Mouse (Mus musculus) neural tube, embryonic 12.5 days (tissue): ENCODE results near the gene Qprt. TPM values are rescaled to one million over a fixed set of nuclear protein-coding genes. Genes with fewer than 3 reads are reported as not detected.

Experiments
- ATAC-seq: fragments of 200-750 bp; cut with Nextera tagmentation; 2 replicates; pipeline ENCODE4 v1.8.0; 2017; ENCODE audit warnings: low read depth, mild to moderate bottlenecking, moderate TSS enrichment, moderate library complexity; ENCODE audit not compliant: low FRiP score
- H3K27ac ChIP-seq: fragments of 300-500 bp; sonication (generic); 2 replicates; pipeline ENCODE4 v1.5.1; 2016
- H3K27me3 ChIP-seq: fragments of 300-500 bp; sonication (generic); replicated peaks from 2 replicates; pipeline ENCODE4 v1.6.1; 2016; ENCODE audit warnings: mild to moderate bottlenecking
- H3K36me3 ChIP-seq: fragments of 300-500 bp; sonication (generic); 2 replicates; pipeline ENCODE4 v1.6.1; 2016; ENCODE audit warnings: mild to moderate bottlenecking
- H3K4me1 ChIP-seq: fragments of 300-500 bp; sonication (generic); 2 replicates; pipeline ENCODE4 v1.6.1; 2016
- H3K4me2 ChIP-seq: fragments of 300-500 bp; sonication (generic); replicated peaks from 2 replicates; pipeline ENCODE4 v1.6.1; 2016; ENCODE audit warnings: mild to moderate bottlenecking
- H3K4me3 ChIP-seq: fragments of 300-500 bp; sonication (generic); 2 replicates; pipeline ENCODE4 v1.5.1; 2016
- H3K9ac ChIP-seq: fragments of 300-500 bp; sonication (generic); 2 replicates; pipeline ENCODE4 v1.6.1; 2016; ENCODE audit warnings: mild to moderate bottlenecking
- H3K9me3 ChIP-seq: fragments of 300-500 bp; sonication (generic); 2 replicates; pipeline ENCODE4 v1.6.1; 2016; ENCODE audit warnings: mild to moderate bottlenecking
- WGBS: fragments of 180-500 bp; shearing (Covaris S2); methylation state at CpG from one replicate; pipeline ENCODE4 v1.1.7; 2016; 5-methylcytosine and 5-hydroxymethylcytosine counted together
- polyA plus RNA-seq: library from polyadenylated mRNA; unstranded; fragments of >200 nt; fragmentation: Nextera tagmentation; extraction: Ambion mirVana; gene quantifications from 2 replicates; pipeline ENCODE4 v1.2.1, GENCODE M21; 2016

Qprt gene
- polyA plus RNA-seq, 1 experiment from 2014 or later = 1.2 TPM

DNA sequence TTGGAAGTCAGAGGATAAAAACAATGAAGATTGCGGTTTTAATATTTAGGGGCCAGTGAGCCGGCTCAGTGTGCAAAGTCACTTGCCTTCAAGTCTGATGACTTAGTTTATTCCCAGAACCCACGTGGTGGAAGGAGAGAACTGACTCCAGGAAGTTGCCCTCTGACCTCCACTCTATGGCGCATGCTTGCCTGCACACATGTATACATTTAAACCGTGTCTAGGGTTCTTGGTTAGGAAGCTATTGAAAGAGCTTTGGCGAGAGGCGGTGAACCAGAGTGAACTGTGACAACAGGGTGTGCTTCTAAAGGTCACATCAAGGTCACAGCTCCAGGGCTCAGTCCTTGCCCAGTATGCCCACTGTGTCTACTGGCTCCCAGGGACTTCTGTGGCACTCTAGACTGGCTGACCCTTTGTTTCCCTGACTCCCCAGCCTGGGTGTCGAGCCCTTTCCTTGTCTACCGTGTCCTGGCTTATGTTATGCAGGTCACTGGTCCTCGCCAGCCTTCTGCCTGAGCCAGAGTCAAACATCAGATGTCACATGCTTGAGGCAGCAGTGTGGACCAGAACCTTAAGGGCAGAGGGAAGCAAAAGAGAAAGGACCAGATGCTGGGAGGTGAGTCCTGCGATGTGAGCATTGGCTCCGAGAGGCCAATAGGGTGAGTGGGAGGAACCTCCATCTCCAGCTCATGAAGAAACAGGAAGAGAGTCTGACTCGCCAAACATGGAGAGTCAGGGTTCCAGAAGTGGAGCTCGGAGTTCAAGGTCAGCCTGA, 3.2 kb downstream of the Qprt start:
- Histone ChIP-seq H3K4me2 (no peak overlapping the region), H3K27me3 (peaks cover 20% of the 10 kb centered on the region), H3K36me3 (no peaks in the 10 kb centered on the region), H3K27ac (no peak overlapping the region), H3K9ac (no peak overlapping the region), H3K4me3 (no peak overlapping the region), H3K4me1 (peaks cover 8% of the 10 kb centered on the region), H3K9me3 (no peaks in the 10 kb centered on the region; the same call in 1 of the 2 replicates)
- 47% methylated on average over 14 of the region's 14 CpGs for WGBS
- ATAC-seq = no peak

DNA sequence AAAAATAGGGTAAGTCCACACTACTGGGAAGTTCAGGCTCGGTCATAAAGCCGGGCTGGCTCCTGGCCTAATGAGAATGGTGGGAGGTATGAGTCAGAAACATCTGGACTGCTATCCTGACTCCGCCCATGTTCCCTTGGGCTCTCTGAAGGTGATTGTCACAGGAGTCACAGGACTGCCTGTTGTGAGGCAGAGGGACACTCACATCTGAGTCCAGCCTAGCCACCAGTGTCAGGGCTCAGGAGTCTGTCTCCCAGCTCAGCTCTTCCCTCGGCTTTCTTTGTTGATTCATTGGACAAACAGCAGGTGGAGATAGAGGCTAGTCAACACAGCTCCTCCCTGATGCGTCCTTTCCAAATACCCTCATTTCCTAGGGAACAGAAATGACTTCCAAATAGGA, 4.1 kb downstream of the Qprt start:
- ATAC-seq = no peak
- Histone ChIP-seq H3K9ac (no peak overlapping the region), H3K4me2 (no peak overlapping the region), H3K4me3 (no peak overlapping the region), H3K27me3 (peaks cover 20% of the 10 kb centered on the region), H3K9me3 (no peaks in the 10 kb centered on the region), H3K36me3 (no peaks in the 10 kb centered on the region), H3K4me1 (peaks cover 8% of the 10 kb centered on the region), H3K27ac (no peak overlapping the region)
- WGBS = 44% methylated on average over 5 of the region's 5 CpGs

DNA sequence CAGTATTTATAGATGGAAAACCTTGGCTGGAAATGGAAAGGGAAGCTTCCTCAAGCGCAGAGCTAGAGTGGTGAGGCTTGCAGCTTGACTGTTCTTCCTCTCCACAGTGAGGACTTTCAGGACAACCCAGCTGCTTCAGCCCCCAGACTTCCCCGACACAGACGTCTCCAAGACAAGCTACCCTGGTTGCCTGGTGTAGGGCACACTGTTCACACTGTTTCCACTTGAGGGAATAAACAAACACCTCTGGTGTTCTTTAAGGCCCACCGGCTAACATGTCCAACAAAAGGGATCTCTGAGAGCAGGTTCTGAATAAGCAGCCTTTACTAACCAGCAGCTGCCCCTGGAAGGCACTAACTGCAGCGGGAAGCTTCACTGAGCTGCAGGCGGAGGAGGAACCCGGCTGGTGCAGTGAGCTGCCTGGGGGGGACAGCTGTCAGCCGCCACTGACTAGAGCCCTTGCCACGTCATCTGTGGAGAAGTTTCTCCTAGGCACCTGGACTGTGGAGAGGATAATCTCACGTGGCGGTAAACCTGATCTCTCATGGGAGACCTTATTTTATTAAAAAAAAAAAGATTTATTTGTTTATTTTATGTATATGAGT, 5.6 kb downstream of the Qprt start:
- Histone ChIP-seq H3K4me1 (peaks cover 5% of the 10 kb centered on the region), H3K4me2 (no peak overlapping the region), H3K27me3 (peaks cover 11% of the 10 kb centered on the region), H3K36me3 (no peaks in the 10 kb centered on the region), H3K4me3 (no peak overlapping the region), H3K9me3 (no peaks in the 10 kb centered on the region), H3K9ac (no peak overlapping the region), H3K27ac (no peak overlapping the region)
- 61% methylated on average over 11 of the region's 11 CpGs for WGBS
- no peak for ATAC-seq

DNA sequence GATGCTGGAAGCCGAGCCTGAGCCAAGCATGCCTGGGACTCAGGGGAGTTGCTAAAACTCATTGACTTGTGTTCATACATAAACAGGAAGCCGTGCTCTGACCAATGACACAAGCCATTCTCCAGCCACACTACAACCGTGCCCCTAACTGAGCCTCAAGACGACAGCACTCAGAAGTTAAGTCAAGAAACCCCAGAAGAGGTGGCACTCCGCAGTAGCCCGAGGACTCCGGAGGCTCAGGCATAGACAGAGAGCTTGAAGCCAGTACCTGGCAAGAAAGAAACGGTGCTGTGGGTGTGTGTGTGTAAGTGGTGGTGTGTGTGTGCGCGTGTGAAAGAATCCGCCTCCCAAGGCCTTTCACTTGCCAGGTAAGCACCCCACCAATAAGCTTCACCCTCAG, 7.1 kb downstream of the Qprt start:
- H3K27ac ChIP-seq = no peak overlapping the region
- WGBS = 92% methylated on average over 11 of the region's 11 CpGs
- no peaks in the 10 kb centered on the region; the same call in 1 of the 2 replicates for H3K27me3 ChIP-seq

DNA sequence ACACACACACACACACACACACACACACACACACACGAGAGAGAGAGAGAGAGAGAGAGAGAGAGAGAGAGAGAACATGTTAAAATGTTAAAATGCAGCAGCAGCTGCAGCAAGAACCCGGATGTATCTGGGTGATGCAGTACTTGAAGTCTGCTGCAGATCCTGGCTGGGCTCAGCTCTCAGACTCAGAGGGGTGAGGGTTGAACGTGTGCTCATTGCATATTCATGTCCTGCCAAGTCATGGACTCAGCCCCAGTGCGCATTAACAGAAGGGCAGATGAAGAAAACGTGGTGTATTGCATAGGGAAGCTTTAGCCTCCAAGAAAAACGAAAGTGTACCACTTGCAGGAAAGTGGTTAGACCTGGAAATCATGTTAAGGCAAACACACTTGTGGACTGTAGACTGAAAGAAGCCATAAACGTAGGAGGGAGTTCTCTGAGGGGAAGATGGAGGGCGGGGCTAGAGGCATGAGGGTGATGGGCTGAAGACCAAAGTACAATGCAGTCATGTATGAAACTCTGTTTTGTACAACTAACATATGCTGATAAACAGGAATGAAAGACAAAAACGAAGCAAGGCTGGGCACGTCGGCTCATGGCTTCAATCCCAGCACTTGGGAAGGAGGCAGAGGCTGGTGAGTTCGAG, 8.3 kb downstream of the Qprt start:
- no peak overlapping the region for H3K9ac ChIP-seq
- 58% methylated on average over 12 of the region's 12 CpGs for WGBS
- no peaks in the 10 kb centered on the region for H3K36me3 ChIP-seq
- H3K27me3 ChIP-seq = no peaks in the 10 kb centered on the region; the same call in 1 of the 2 replicates
- H3K9me3 ChIP-seq = no peaks in the 10 kb centered on the region
- no peaks in the 10 kb centered on the region; the same call in 1 of the 2 replicates for H3K4me1 ChIP-seq
- H3K4me3 ChIP-seq = no peak overlapping the region
- H3K4me2 ChIP-seq = no peak overlapping the region
- no peak for ATAC-seq
- H3K27ac ChIP-seq = no peak overlapping the region

More for the DNA sequence above, 7.1 kb downstream of the Qprt start:
- ATAC-seq = no peak
- H3K9me3 ChIP-seq = no peaks in the 10 kb centered on the region
- H3K36me3 ChIP-seq = no peaks in the 10 kb centered on the region
- no peak overlapping the region for H3K9ac ChIP-seq
- H3K4me2 ChIP-seq = no peak overlapping the region
- H3K4me3 ChIP-seq = no peak overlapping the region
- no peaks in the 10 kb centered on the region; the same call in none of the 2 replicates for H3K4me1 ChIP-seq

DNA sequence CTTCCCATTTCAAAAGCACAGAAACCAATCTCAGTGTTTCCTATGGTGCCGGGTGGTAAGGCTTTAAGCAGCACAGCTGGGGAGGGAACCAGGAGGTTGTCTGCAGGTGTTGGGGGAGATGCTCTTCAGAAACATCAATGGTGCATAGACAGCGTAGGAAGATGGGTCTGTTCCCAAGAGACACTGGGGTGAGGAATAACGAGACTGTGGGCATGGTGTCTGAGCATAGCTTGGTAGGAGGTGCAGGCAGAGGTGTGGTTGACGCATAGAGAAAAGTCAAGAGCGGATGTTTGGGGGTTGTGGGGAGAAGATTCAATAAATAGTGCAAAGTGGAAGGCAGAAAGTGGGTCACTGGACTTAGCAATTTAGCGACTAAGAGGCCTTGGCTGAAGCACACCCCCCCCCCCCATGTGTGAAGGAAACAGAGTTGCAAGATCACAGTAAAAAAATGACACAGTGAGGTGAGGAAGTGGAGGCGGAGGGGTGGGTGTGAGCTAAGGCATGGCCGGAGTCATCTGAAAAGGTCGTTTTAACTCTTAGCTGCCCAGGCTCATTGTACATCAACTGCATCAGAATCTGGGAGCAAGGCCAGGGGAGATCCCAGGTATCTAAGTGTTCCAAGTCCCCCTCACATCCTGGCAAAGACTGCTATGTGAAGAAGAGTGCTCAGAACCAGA, 9.0 kb downstream of the Qprt start:
- no peak for ATAC-seq
- Histone ChIP-seq H3K9me3 (no peaks in the 10 kb centered on the region), H3K27ac (no peak overlapping the region), H3K36me3 (no peaks in the 10 kb centered on the region), H3K4me1 (no peaks in the 10 kb centered on the region), H3K9ac (no peak overlapping the region), H3K4me2 (no peak overlapping the region), H3K27me3 (no peaks in the 10 kb centered on the region; the same call in 1 of the 2 replicates), H3K4me3 (no peak overlapping the region)
- 57% methylated on average over 9 of the region's 9 CpGs for WGBS

DNA sequence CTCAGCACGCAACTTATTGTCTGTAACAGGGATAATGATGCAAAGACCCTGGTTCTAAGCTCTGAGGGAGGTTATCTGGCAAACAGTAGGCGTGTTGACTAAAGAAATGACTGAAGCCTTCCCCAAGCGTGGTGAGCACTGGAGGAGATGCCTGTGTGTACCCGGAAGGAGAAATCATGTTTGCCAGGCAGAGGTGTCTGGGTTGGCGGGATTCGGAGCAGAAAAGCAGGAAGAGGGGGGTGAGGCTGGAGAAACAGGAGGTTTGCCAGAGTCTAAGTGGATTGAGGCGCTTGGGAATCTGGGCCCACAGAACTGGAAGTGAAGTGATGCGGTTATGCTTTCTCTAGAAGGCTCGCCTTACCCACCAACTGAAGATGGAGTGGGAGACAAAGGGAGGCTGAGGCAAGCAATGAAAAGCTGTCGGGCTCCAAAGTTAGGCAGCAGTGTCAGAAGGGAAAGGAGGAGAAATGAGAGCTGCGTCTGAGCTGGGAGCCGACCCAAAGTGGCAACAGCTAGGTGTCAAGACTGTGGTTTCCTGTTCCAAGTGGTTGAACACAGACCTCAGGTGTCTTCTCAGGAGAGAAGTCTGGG, 9.7 kb downstream of the Qprt start:
- Histone ChIP-seq H3K27ac (no peak overlapping the region), H3K27me3 (no peaks in the 10 kb centered on the region; the same call in 1 of the 2 replicates), H3K9me3 (no peaks in the 10 kb centered on the region), H3K9ac (no peak overlapping the region), H3K36me3 (no peaks in the 10 kb centered on the region), H3K4me2 (no peak overlapping the region), H3K4me3 (no peak overlapping the region), H3K4me1 (no peaks in the 10 kb centered on the region)
- no peak for ATAC-seq
- 81% methylated on average over 12 of the region's 12 CpGs for WGBS

DNA sequence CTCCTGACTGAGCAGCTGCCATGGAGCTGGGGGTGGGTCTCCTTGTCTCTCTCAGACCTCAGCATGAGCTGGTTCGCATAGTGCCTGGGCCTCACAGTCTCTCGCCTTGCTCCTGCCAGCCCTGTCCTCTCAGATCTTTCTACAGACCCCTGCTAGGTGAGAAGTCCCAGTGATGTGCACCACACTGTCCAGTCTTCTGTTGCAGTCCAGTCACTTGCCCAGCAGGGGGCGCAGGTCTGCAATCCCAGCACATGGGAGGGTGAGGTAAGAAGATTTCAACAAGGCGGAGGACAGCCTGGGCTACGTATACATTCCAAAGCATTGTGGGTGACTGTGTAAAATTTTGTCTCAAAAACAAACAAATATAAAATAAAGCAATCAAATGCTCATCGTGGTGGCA, 10.6 kb downstream of the Qprt start:
- no peak for ATAC-seq
- H3K9ac ChIP-seq = no peak overlapping the region
- H3K4me1 ChIP-seq = no peaks in the 10 kb centered on the region
- no peak overlapping the region for H3K4me3 ChIP-seq
- H3K27ac ChIP-seq = no peak overlapping the region
- H3K27me3 ChIP-seq = no peaks in the 10 kb centered on the region; the same call in 1 of the 2 replicates
- H3K4me2 ChIP-seq = no peak overlapping the region
- WGBS = 46% methylated on average over 6 of the region's 6 CpGs
- H3K9me3 ChIP-seq = no peaks in the 10 kb centered on the region
- no peaks in the 10 kb centered on the region for H3K36me3 ChIP-seq

DNA sequence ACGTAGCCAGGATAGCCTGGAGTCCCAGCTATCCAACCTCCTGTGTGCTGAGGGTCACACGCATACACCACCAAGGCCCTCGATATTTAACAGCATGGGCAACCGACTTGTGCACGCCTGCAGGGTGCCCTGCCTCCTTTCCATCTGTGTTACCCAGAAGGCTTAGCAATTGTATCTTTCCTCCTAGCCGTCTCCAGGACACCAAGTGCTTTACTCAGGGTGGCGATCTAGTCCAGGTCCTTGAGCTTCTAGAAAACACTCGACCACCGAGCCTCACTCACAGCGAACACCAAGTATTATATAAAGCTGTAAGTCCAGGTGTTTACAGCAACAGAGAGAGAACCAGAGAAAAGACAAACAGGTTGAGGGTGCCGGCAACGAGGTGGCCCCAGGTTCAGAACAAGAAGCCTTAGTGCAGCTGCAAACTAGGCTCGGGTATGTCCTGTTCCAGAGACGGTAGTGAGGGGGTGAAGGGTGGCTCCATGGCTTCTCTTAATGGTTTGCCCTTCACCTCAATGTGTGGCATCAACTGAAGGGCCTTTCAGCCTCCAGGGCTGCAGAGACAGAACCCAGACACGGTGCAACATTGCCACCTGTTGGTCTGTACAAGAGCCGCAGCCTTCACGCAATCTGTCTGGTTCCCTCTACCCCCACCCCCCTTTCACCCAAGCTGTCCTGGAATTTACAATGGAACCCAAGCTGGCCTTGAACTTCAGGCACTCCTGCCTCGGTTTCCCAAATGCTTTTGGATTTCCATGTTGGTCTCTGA, 11.6 kb downstream of the Qprt start:
- H3K9me3 ChIP-seq = no peaks in the 10 kb centered on the region
- 0 out of 2 replicates have a peak, but pooled peaks have one; percentile 50 for ATAC-seq
- no peak overlapping the region for H3K27ac ChIP-seq
- no peaks in the 10 kb centered on the region for H3K4me1 ChIP-seq
- 50% methylated on average over 18 of the region's 18 CpGs for WGBS
- H3K27me3 ChIP-seq = no peaks in the 10 kb centered on the region; the same call in 1 of the 2 replicates
- H3K9ac ChIP-seq = no peak overlapping the region
- no peak overlapping the region for H3K4me3 ChIP-seq
- no peak overlapping the region for H3K4me2 ChIP-seq
- H3K36me3 ChIP-seq = no peaks in the 10 kb centered on the region

DNA sequence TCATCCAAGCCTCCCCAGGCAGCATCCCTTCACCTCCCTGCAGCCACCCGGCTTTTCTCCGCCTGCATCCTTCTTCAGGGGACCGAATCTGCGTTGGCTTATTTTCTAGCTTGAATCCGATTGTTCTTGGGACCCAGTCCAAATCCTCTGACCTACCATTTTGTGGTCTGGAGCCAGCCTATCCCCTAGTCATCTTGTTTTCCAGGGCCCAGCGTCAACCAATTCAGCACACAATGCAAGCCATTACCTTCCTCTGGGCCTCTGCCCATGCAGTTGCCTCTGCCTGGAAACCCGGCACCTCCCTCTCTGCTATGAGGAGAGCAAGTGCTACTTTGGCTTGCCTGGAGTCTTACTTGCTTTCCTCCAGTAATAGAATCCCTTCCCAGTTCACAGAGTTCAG, 16.5 kb downstream of the Qprt start:
- no peak overlapping the region for H3K9ac ChIP-seq
- no peak overlapping the region; the same call in 1 of the 2 replicates for H3K4me3 ChIP-seq
- no peaks in the 10 kb centered on the region for H3K9me3 ChIP-seq
- H3K4me2 ChIP-seq = no peak overlapping the region; the same call in 1 of the 2 replicates
- WGBS = 73% methylated on average over 7 of the region's 7 CpGs
- no peak for ATAC-seq
- no peaks in the 10 kb centered on the region for H3K36me3 ChIP-seq
- no peak overlapping the region for H3K27ac ChIP-seq
- no peaks in the 10 kb centered on the region for H3K27me3 ChIP-seq
- no peaks in the 10 kb centered on the region for H3K4me1 ChIP-seq
